Mouse (Mus musculus): ENCODE data around the gene Hsp90aa1.
A peak's percentile ranks its signal among the peaks of the same experiment; 100 is the strongest.
"Not testable (repeated sequence)": the region's sequence is repeated elsewhere in the genome, so short reads cannot be mapped to it uniquely, and the experiment has no call there.

The Hsp90aa1 gene

DNA sequence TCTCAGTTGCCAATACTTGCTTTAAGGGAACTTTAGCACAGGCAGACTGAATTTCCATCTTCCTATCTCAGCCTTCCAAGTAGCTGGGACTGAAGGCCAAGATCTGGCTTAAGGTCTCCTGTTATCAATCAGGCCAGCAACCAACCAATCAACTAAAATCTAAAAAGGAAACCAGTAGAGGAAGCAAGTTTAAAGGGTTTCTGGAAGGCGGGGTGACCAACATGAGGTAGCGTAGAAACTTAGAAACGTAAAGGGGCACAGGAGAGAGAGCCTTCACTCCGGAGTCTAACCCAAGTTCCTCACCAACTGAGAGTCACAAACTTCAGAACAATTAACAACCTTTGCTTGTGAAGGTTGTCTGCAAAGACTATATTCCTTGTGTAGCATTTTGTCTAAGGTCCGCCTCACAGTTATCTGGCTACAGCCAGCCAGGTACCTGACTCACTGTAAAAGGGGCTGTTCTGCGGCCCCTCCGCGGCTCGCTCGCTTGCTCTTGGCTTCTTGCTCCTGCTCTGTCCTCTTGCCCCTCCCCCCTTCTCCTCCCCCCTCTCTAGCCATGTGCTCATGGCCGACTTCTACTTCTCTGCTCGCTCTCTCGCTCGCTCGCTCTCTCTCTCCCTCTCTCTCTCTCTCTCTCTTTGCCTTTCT lies 3.9 kb downstream of the Hsp90aa1 start:
- DNase-seq (ENCODE audit: low read depth), result no peak

DNA sequence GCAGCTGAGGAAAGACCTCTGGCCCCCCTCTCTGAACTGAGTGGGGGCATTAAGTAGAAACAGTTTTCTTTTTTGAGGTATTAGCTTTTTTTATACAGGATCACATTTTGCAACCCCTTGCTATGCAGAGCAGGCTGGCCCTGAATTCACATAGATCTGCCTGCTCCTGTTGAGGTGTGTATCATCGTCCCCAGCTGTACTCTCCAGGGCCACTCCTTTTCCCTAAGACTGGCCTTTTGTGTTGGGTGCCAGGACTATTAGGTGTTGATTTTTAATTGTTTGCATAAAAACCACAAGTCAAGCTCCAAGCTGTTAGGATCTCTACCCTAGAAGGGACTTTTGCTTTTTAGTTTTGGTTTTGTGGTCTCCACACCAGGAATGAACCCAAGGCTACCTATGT lies 4.4 kb downstream of the Hsp90aa1 start:
- no peak for DNase-seq (ENCODE audit: low read depth)

DNA sequence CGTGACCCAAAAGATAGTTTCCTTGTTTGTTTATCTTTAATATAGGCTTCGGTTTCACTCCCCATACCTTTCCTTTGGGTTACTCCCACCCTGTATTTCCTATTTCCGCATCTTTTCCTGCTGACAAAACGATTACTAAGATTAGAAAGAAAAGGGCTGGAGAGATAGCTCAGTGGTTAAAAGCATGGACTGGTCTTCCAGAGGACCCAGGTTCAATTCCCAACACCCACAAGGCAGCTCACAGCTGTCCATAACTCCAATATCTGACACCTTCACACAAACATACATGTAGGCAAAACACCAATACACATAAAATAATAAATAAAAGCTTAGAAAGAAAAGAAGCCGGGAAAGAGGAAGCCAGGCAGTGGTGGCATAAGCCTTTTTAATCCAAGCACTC lies 5.1 kb downstream of the Hsp90aa1 start:
- DNase-seq (ENCODE audit: low read depth), result no peak

DNA sequence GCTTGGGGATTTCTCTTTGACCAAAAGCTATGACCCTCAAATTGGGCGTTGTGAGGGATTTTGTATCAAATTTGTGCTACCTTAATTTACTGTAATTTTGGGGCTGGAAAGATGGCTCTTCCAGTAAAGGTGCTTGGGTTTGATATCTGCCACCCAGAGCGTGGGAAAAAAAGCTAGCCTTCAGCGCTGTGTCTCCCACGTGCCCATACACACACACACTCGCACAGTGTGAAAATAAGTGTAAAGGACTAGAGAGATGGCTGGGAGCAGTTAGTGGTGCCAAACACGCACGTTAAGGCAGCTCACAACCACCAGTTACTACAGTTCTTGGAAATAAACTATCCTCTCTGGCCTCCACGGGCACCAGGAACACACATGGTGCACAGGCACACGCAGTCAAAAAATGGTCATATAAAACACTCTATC lies 5.5 kb downstream of the Hsp90aa1 start:
- no peak for DNase-seq (ENCODE audit: low read depth)

DNA sequence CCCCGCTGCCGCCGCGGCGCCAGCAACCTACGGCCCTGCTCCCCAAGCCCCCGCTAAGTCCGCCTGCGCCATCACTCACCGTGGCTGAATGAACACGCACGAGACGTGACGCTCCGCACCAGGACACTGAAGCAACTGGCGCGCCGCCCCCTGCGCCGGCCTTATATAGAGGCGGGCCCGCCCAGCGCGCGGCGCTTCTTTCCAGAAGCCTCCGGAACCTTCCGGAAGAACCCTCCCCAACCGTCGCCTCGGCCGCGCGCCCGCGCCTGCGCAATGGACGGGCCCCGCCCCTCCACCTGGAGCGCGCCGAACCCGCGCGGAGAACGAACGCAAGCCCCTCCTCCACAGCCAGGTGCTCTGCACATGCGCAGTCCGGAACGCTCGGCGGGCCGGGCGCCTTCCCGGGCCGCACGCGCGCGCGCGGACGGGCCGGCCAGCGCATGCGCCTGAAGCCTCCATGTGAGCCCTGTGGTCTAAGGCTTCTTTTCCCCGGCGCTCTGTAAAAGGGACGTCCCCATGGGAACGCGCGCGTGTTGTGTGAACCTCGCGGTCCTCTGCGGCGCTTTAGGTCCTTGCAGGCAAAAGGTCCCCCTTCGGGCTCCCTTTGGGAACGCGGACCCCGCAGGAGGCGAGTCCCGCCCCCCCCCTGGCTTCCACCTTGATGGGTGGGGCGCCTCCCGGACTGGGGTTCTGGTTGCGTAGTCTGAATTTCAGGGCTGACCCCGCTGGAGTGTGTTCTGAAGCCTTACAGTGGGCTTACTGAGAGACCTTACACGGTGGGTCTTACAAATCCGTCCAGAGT lies 6.2 kb downstream of the Hsp90aa1 start:
- DNase-seq (ENCODE audit: low read depth), result peak; percentile 88

DNA sequence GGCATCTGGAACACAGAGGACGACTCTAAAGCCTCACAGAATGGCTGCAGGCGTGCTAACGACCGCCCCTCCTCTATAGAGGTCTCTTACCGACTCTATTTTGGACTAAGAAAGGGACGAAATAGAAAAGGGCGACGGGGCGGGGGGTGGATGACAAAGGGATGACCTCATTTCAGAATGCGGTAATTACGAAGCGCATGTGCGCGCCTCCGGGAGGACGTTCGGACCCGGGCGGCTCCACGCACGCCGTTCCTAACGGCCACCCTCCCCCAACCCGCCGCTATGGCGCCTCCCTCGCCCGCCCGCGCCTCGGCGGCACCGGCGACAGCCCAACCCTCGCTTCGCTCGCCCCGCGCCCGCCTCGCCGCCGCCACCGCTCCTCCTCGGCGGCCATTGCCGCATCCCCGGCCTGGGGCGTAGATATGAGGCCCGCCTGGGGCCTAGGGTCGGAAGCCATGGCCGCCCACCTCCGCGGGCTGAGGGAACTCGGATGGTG lies 6.8 kb downstream of the Hsp90aa1 start:
- DNase-seq (ENCODE audit: low read depth), result no peak

DNA sequence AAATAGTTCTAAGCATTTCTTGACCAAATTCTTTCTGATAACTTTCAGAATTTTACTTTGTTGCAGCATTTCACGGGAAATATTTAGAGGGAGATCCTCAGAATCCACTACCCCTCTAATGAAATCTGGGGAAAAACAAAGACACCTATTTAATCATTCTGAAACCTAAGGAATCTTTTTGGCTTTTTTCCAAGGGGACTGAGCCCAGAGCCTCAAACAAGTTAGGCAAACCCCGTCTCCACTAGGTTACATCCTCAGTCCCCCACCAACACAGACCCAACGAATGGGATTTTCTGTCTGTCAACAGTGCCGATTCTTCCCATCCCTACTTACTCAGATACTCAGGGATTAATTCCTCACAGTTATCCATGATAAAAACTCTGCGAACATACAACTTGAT lies 9.2 kb downstream of the Hsp90aa1 start:
- DNase-seq (ENCODE audit: low read depth), result not testable (repeated sequence)

DNA sequence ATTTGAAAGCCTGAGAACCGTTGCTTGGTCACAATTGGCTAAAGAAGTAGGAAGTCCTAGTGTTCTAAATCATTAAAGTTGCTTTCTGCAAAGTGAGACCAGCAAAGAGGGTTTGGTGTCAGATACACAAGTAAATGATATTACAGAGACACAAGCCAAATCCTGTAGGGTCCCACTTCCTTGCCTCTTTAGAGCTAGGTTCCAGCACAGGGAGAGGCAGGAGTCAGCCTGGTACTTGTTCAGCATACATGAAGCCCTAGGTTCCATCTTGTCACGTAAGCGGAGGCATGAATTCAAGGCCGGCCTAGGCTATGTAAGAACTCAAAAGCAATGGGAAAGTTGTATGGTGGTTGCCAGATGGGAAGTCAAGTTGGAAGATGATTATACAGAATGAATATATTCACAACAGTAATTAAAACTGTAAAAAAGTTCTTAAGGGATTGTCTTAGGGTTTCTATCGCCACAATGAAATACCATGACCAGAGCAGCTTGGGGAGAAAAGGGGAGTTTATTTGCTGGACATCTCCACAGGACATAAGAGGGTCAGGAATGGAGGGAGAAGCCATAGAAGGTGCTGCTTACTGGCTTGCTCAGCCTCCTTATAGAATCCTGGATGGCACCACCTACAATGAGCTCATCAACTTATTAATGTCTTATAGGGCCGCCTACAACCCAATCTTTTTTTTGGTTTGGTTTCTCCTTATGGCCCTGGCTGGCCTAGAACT lies 12.4 kb downstream of the Hsp90aa1 start:
- DNase-seq (ENCODE audit: low read depth), result no peak

DNA sequence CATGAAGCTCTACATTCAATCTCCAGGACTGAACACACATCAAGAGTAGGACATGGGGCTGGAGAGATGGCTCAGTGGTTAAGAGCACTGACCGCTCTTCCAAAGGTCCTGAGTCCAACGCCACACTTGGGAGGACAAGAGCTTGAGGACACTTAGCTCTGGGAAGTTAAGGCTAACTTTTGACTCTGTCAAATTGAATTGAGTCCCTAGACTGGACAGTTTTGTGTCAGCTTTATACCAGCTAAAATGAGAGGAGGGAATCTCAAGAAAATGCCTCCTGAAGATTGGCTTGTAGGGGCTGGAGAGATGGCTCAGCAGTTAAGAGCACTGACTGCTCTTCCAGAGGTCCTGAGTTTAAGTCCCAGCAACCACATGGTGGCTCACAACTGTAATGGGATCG lies 13.6 kb downstream of the Hsp90aa1 start:
- not testable (repeated sequence) for DNase-seq (ENCODE audit: low read depth)

DNA sequence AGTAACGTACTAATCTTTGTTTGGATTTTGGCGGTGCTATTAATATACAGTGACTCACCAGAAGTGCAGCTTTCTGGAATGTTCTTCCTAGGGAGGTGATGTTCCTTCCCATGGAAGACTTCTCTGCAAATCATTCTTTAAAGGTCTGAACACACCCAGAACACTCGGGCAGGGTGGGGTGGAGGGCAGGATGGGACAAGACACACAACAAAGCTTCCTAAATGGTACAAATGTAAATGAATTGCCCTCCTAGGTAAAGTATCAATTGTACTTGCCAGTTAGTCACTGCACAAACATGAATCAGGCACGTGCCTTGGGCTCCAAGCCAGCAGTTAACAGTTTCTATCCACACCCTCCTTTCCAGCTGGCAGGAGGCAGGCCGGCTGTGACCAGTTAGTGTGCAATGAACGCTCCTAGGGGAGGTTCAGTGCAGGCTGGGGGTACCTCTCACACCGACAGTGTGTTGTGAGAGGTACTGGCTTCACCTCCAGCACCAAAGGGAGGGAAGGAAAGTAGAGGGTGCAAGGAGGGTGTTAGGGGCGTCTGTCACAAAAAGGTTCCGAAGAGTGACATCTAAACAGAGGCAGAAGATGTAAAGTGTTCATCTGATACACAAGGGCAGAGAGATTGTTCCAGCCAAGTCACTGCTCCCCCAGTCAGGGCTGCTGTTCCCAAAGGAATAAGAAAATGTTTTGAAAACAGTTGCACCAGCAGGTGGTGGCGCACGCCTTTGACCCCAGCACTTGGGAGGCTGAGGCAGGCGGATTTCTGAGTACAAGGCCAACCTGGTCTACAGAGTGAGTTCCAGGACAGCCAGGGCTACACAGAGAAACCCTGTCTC lies 14.4 kb downstream of the Hsp90aa1 start:
- no peak for DNase-seq (ENCODE audit: low read depth)

DNA sequence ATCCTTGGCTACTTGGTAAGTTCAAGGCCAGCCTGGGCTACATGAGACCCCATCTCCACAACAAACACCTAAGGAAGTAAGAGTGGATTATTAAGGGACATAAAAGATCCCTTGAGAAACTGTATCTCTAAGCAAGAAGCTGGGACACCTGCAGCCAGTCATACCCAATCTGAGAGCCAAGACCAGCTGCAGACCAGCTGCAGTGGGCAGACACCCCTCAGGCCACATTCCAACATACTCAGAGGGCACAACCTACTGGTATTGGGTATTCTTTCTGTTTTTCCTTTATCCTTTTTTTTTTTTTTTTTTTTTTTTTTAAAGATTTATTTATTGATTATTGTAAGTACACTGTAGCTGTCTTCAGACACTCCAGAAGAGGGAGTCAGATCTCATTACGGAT lies 18.9 kb downstream of the Hsp90aa1 start:
- no peak for DNase-seq (ENCODE audit: low read depth)

DNA sequence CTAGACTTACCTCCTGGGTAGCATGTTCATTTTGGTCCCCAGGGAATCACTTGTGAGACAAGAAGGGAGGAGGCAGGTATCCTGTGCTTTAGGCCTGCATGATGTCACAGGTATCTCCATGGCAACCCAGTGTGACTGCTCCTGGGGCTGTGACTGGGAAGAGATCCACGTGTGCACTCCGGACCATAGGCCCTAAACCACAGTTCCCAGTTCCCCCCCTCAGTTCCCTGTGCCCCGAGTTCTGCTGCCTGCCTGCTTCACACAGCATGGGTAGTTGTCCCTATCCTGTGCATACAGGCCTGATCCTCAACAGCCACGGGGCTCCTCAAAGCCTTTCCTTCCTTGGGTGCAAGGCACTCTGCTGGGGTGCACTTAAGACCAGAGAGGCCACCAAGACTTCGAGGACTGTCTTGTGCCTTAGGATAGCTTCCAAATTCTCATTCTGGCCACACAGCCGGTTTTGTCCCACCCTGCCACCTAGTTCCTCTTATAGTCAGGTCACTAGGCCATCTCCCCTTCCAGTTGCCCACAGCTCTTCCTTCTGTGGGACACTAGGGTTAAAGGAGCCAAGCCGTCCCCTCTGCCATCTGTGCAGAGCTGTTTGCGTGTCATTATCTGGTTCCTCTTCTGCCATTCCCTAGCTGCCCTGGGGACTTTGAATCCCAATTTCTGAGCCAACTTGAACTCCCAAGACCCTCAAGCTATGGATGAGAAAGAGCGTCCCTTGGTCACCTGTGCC lies 19.8 kb downstream of the Hsp90aa1 start, which contains the start of gene 1700001K19Rik:
TSS of gene 1700001K19Rik (minus strand) at position 59 of the 739 bp plus-strand sequence.
- no peak for DNase-seq (ENCODE audit: low read depth)

DNA sequence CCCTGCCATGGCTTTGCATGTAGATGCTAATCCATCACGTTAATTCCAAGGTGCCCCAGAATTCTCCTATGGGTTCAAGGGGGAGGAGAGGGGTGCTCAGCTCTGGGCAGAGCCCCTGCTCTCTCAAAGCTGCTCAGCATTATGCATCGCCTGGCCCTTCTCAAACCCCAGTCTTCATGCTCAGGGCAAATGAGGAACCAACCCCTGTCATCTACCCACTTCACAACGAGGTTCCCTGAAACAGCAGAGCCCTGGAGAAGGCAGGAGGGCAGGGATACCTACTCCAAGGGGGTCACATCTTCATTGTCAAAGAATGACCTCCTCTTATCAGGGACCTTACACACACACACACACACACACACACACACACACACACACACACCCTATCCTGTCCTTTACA lies 20.6 kb downstream of the Hsp90aa1 start:
- no peak for DNase-seq (ENCODE audit: low read depth)

DNA sequence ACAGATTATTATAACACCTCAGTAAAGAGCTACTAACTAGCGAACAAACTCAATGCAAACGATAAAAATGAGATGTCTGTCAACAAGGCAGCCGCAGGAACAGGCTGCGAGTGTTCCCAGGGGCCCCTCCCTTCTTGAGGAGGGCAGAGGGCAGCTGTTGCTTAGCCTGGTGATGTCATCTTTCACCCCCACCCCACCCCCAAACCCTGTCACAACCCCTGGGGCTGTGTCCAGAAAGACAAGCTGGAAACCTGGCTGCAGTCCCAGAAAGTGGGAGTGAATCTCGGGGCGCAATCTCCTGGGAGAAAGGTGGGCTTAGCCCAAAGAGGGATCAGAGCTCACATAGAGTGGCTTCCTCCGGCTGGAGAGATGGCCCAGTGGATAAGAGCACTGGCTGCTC lies 21.3 kb downstream of the Hsp90aa1 start:
- no peak for DNase-seq (ENCODE audit: low read depth)

DNA sequence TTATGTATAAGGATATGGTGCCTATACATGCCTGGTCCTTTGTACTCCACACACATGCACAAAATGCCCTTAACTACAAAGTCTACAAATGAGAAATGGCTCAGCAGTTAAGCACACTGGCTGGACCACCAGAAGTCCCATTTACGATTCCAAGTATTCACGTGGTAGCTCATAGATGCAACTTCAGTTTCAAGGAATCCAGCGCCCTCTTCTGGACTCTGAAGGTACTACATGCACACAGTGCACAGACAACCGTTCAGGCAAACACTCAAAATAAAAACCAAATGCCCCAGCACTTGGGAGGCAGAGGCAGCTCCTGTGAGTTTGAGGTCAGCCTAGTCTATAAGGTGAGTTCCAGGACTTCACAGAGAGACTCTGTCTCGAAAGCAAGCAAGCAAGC lies 28.3 kb downstream of the Hsp90aa1 start:
- DNase-seq (ENCODE audit: low read depth), result peak; percentile 54

DNA sequence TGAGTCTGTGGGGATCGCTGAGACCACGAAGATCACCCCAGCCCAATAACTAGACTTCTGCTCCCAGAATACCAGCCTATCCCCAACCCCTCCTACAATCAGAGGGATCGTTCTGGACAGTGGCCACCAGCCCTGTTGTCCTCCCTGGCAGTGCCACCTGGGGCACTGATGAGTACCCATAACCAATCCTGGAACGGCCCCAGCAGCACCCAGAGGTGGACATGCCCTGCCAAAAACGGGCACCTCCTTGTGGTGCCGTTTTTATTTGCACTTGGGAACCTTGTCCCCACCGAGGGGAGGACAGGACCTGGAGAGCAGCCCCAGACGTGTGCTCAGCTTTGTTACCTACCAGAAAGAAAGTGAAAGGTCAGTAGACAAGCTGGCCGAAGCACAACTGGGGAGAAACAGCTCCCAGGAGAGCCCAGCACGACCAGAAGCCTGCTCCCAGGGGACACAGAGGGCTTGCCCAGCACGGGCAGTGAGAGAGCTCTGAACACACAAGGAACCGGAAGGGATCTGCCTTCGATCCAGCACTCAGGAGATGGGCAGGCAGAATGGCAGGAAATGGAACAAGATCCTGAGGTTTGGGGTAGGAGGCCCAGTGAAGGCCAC lies 35.0 kb downstream of the Hsp90aa1 start:
- DNase-seq (ENCODE audit: low read depth), result no peak

DNA sequence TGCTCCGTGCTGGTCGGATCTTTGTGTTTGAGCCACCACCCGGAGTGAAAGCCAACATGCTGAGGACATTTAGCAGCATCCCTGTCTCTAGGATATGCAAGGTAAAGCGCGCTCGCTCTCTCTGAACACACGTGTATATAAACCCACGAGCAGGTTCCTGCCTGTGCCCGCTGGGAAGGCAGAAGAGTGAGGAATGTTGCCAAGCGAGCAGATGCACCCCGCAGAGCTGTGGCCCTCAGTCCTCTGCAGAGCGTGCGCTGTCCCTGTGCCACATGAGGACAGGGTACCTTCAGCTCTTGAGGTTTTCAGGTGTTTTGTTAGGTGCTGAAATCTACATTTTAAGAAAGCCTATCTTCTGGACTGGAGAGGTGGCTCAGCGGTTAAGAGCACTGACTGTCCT lies 40.8 kb downstream of the Hsp90aa1 start:
- DNase-seq (ENCODE audit: low read depth), result no peak

DNA sequence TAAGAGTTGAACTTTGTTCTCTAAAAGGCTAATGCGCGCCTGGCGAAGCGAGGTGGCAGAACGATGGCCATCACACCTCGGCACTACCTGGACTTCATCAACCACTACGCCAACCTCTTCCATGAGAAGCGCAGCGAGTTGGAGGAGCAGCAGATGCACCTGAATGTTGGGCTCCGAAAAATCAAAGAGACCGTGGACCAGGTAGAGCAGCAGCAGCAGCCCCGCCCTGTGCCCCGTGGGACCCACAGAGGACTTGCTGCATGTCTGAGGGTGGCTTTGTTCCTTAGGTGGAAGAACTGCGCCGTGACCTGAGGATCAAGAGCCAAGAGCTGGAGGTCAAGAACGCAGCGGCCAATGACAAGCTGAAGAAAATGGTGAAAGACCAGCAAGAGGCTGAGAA lies 51.1 kb downstream of the Hsp90aa1 start:
- DNase-seq (ENCODE audit: low read depth), result no peak

DNA sequence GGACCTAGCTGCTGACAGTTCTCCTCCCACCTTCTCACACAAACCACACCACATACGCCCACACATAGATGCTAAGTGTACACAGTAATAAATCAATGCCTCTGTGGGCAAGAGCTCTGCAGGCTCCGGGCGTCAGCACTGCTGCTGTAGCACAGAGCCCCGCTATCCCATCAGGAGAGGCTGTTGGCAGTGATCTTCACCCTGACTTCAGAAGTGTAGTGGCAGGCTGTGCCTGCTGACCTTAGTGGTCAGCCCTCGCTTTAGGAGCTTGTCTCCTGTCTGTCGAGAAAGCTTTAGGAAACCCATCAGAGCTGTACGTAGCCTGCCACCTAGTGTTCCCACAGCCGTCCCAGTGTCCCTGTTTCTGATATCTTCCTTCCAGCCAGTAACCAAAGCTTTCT lies 52.3 kb downstream of the Hsp90aa1 start:
- no peak for DNase-seq (ENCODE audit: low read depth)
